Mouse (Mus musculus) forebrain, embryonic 12.5 days (tissue): ENCODE measurements around the gene Zfp654. TPM values are rescaled to one million over a fixed set of nuclear protein-coding genes. Genes with fewer than 3 reads are reported as not detected.
A peak's percentile ranks its signal among the peaks of the same experiment; 100 is the strongest.
"Not testable (repeated sequence)": the region's sequence is repeated elsewhere in the genome, so short reads cannot be mapped to it uniquely, and the experiment has no call there.

Experiments used
- ATAC-seq: fragments of 200-750 bp; cut with Nextera tagmentation; 2 replicates; pipeline ENCODE4 v1.8.0; 2017; ENCODE audit warnings: moderate TSS enrichment; ENCODE audit not compliant: low FRiP score
- H3K27ac ChIP-seq: fragments of 300-500 bp; sonication (generic); 2 replicates; pipeline ENCODE4 v1.5.1; 2016; ENCODE audit warnings: mild to moderate bottlenecking
- H3K27me3 ChIP-seq: fragments of 300-500 bp; sonication (generic); 2 replicates; pipeline ENCODE4 v1.6.1; 2016; ENCODE audit warnings: mild to moderate bottlenecking
- H3K36me3 ChIP-seq: fragments of 300-500 bp; sonication (generic); replicated peaks from 2 replicates; pipeline ENCODE4 v1.6.1; 2016; ENCODE audit warnings: mild to moderate bottlenecking
- H3K4me1 ChIP-seq: fragments of 300-500 bp; sonication (generic); 2 replicates; pipeline ENCODE4 v1.6.1; 2016
- H3K4me2 ChIP-seq: fragments of 300-500 bp; sonication (generic); 2 replicates; pipeline ENCODE4 v1.6.1; 2016; ENCODE audit warnings: mild to moderate bottlenecking, moderate library complexity
- H3K4me3 ChIP-seq: fragments of 300-500 bp; sonication (generic); replicated peaks from 2 replicates; pipeline ENCODE4 v1.5.1; 2016; ENCODE audit warnings: mild to moderate bottlenecking
- H3K9ac ChIP-seq: fragments of 300-500 bp; sonication (generic); 2 replicates; pipeline ENCODE4 v1.6.1; 2016; ENCODE audit warnings: mild to moderate bottlenecking
- H3K9me3 ChIP-seq: fragments of 300-500 bp; sonication (generic); 2 replicates; pipeline ENCODE4 v1.6.1; 2016
- WGBS: fragments of 180-500 bp; shearing (Covaris S2); methylation state at CpG from one replicate; pipeline ENCODE4 v1.1.7; 2016; 5-methylcytosine and 5-hydroxymethylcytosine counted together
- polyA plus RNA-seq: library from polyadenylated mRNA; unstranded; fragments of >200 nt; fragmentation: Nextera tagmentation; extraction: Ambion mirVana; gene quantifications from 2 replicates; pipeline ENCODE4 v1.2.1, GENCODE M21; 2016

The Zfp654 gene
- polyA plus RNA-seq, 1 experiment from 2014 or later, result 9.6 TPM

DNA sequence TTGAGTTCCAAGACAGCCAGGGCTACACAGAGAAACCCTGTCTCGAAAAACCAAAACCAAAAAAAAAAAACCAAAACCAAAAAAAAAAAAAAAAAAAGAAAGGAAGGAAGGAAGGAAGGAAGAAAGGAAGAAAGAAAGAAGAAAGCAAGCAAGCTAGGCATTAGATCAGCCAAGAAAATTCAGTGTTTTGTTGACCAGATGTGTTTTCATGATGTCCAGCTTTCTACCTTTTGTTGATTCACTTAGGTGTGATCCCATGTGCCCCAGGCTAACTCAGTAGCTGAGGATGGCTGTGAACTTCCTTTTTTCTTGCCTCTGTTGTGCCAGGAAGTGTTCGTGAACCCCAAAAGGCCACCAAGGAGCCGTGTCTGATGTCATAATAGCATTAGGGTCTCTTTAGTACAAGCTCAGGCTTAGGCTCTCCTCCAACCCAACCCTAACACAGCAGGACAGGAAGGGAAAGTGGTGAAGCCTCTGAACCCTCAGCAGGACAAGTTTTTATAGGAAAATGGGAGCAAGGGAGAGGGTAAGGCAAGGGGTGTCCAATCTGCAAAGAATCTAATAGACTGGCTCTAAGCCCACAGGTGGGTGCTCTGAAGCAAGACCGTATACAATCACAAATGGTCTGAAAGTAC is 25.3 kb upstream of the Zfp654 start:
- H3K4me2 ChIP-seq, result no peak overlapping the region
- ATAC-seq, result no peak

DNA sequence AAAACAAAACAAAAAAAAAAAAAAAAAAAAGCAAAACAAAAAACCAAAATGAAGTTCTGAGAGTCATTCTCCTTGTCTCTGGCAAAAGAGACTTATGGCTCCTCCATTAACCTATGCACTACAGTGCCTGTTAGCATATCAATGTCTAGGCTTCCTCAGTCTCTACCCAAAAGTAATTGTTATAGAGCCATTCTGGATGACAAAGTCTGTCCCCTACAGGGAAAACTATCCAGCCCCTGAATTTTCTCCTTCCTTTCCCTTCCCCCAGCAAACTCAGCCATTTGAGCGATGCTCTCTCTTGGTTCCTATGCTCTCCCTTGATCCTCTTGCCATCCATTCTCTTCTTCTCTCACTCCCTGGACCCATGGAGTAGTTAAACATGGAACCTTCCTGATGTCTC is 24.4 kb upstream of the Zfp654 start:
- ATAC-seq, result no peak
- Histone ChIP-seq H3K4me2 (no peak overlapping the region), H3K4me1 (peaks cover 2% of the 10 kb centered on the region; the same call in 1 of the 2 replicates), H3K36me3 (no peaks in the 10 kb centered on the region), H3K4me3 (no peak overlapping the region), H3K9me3 (no peaks in the 10 kb centered on the region), H3K27ac (no peak overlapping the region), H3K27me3 (no peaks in the 10 kb centered on the region), H3K9ac (no peak overlapping the region)
- WGBS, result 100% methylated on average over 1 of the region's 1 CpGs

More for the DNA sequence above, 25.3 kb upstream of the Zfp654 start:
- H3K27me3 ChIP-seq, result no peaks in the 10 kb centered on the region
- H3K36me3 ChIP-seq, result no peaks in the 10 kb centered on the region
- H3K9me3 ChIP-seq, result no peaks in the 10 kb centered on the region
- WGBS, result 75% methylated on average over 4 of the region's 4 CpGs
- H3K4me1 ChIP-seq, result peaks cover 2% of the 10 kb centered on the region; the same call in 1 of the 2 replicates
- no peak overlapping the region for H3K9ac ChIP-seq
- H3K4me3 ChIP-seq, result no peak overlapping the region
- H3K27ac ChIP-seq, result no peak overlapping the region

DNA sequence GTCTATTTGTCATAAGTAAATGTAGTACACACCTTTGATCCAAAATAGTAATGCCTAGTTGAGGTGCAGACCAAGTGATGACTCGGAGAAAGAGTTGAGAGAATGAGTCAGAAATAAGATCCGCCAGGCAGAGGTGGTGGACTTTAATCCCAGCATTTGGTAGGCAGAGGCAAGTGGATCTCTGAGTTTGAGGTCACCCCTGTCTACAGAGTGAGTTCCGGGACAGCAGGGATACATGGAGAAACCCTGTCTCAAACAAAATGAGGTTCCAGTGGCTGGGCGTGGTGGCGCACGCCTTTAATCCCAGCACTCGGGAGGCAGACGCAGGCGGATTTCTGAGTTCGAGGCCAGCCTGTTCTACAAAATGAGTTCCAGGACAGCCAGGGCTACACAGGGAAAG is 23.9 kb upstream of the Zfp654 start:
- Histone ChIP-seq H3K36me3 (no peaks in the 10 kb centered on the region), H3K9me3 (no peaks in the 10 kb centered on the region), H3K9ac (no peak overlapping the region), H3K4me3 (no peak overlapping the region), H3K27ac (no peak overlapping the region), H3K4me2 (no peak overlapping the region), H3K27me3 (no peaks in the 10 kb centered on the region), H3K4me1 (peaks cover 2% of the 10 kb centered on the region; the same call in 1 of the 2 replicates)
- ATAC-seq, result no peak
- WGBS, result 94% methylated on average over 10 of the region's 10 CpGs

DNA sequence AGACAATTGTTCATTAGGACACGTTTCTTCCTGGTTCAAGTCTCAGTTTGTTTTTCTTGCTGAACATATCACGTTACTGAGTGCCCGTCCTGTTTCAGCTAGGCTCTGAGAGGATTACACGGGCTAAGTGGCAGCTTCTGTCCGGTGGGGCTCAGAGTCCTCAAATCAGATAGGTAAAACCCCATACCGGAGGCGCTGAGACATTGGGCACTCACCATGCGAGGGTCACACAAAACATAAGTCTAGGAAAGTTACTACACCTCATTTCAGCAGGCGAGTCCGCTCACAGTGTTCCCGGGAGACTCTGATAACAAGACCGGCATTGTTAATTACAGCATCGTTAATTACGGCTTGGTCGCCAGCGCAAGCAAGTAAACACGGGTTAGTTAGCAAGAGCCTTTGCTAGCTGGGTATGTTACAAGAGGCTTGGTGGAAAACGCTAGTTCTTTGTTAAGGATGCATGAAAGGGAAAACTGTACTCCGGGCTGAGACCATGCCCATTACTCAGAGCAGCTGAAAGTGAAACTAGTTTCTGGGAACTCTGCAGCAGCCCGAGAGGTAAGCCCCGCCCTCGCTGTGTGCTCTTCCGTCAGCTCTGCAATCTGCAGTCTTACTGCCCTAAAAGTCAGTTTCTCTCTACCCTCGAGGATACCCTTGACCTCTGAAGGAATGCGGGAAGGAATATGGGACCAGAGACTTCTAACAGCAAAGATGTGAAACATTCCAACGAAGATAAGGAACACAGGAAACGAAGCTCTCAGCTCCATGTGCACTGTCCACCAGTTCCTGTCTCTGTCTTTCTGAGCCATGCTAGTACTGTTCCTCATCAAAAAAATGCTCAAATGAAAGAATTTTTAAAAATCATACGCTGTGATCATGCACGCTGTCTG is 22.2 kb upstream of the Zfp654 start:
- Histone ChIP-seq H3K9ac (peak overlapping the region; percentile 68), H3K4me1 (peaks cover 2% of the 10 kb centered on the region; the same call in 1 of the 2 replicates), H3K27me3 (no peaks in the 10 kb centered on the region), H3K36me3 (no peaks in the 10 kb centered on the region), H3K4me3 (peak overlapping the region; percentile 59), H3K4me2 (peak overlapping the region; percentile 62), H3K27ac (peak overlapping the region; percentile 83), H3K9me3 (no peaks in the 10 kb centered on the region)
- 4% methylated on average over 29 of the region's 29 CpGs for WGBS
- ATAC-seq, result peak; percentile 92

DNA sequence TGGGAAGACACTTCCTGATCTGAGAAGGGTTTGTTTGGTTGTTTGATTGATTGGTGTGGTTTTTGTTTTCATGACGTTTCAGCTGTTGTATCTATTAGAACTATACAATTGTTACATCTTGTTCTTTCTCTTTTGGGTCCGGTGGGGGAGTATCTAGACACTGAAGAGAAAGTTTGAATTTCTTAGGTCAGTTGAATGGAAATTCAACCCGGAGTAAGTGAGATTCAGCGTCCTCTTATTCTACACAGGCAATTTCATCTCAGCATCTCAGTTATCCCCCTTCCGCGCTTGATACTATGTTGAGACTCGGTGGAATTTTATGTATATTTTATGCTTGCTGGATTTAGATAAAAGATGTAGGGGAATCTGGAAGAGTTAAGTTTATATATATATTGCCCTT is 21.4 kb upstream of the Zfp654 start:
- Histone ChIP-seq H3K27ac (no peak overlapping the region), H3K4me2 (peak overlapping the region; percentile 45), H3K4me1 (peaks cover 2% of the 10 kb centered on the region; the same call in 1 of the 2 replicates), H3K27me3 (no peaks in the 10 kb centered on the region), H3K36me3 (no peaks in the 10 kb centered on the region), H3K9me3 (no peaks in the 10 kb centered on the region), H3K4me3 (peak overlapping the region; percentile 27), H3K9ac (no peak overlapping the region)
- WGBS, result 21% methylated on average over 7 of the region's 7 CpGs
- no peak for ATAC-seq

DNA sequence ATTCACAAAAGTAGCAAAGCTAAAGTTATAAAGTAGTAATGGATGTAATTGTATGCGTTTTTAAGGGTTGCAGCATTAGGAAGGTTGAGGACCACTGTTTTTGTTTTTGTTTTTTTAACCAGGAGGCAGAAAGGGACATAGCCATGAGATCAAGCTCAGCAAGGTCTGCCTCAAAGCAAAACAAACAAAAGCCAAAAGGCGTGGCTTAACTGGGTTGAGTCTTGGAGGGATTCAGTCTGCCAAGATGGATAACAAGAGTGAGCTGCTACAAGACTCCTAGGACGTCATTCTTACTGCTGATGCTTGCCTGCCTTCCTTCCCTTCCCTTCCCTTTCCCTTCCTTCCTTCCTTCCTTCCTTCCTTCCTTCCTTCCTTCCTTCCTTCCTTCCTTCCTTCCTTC is 20.8 kb upstream of the Zfp654 start:
- H3K27ac ChIP-seq, result no peak overlapping the region
- H3K9ac ChIP-seq, result no peak overlapping the region
- 22% methylated on average over 3 of the region's 3 CpGs for WGBS
- no peaks in the 10 kb centered on the region for H3K36me3 ChIP-seq
- peaks cover 2% of the 10 kb centered on the region; the same call in 1 of the 2 replicates for H3K4me1 ChIP-seq
- ATAC-seq, result no peak
- no peaks in the 10 kb centered on the region for H3K9me3 ChIP-seq
- H3K4me2 ChIP-seq, result no peak overlapping the region
- H3K27me3 ChIP-seq, result no peaks in the 10 kb centered on the region
- H3K4me3 ChIP-seq, result no peak overlapping the region

DNA sequence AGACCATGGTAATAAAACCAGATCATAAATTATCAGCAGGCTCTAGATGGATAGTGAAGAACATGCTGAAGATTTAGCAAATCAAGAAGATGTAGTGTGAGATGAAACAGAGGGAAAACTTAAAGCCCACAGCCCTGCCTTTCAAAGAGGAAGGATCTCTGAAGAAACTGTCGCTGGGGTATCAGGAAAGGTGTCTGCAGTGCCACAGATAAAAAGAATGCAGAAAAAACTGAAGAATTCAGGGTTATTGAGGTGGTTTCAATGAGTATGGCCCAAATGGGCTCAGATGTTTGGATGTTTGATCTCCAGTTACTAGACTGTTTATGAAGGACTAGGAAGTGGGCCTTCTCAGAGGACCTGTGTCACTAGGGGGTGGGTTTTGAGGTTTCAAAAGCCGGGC is 18.2 kb upstream of the Zfp654 start:
- H3K4me2 ChIP-seq, result no peak overlapping the region
- H3K4me3 ChIP-seq, result no peak overlapping the region
- H3K4me1 ChIP-seq, result peaks cover 2% of the 10 kb centered on the region; the same call in 1 of the 2 replicates
- H3K9me3 ChIP-seq, result no peaks in the 10 kb centered on the region
- no peak for ATAC-seq
- no peaks in the 10 kb centered on the region for H3K36me3 ChIP-seq
- H3K27me3 ChIP-seq, result no peaks in the 10 kb centered on the region
- H3K27ac ChIP-seq, result no peak overlapping the region
- WGBS, result 81% methylated on average over 2 of the region's 2 CpGs
- no peak overlapping the region for H3K9ac ChIP-seq

DNA sequence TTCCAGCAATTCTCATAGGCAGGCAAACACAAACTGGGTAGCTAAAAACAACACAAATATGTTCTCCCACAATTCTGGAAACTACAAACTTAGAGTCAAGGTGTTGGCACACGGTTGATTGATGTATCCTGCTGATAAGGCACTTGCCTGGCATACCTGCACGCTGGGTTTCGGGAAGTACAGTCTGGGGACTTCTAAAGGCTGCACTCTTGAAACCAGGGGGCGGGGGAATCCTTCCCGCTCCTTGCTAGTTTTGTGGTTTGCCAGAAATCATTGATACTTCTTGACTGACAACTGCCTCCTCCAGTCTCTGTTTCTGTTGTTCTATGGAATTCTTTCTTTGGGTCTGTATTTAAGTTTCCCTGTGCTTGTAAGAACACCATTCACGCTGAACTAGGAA is 17.2 kb upstream of the Zfp654 start:
- H3K4me3 ChIP-seq, result no peak overlapping the region
- no peak overlapping the region for H3K9ac ChIP-seq
- peaks cover 2% of the 10 kb centered on the region; the same call in 1 of the 2 replicates for H3K4me1 ChIP-seq
- no peaks in the 10 kb centered on the region for H3K27me3 ChIP-seq
- WGBS, result 69% methylated on average over 6 of the region's 6 CpGs
- no peak overlapping the region for H3K4me2 ChIP-seq
- ATAC-seq, result no peak
- no peak overlapping the region for H3K27ac ChIP-seq
- no peaks in the 10 kb centered on the region for H3K36me3 ChIP-seq
- no peaks in the 10 kb centered on the region for H3K9me3 ChIP-seq

DNA sequence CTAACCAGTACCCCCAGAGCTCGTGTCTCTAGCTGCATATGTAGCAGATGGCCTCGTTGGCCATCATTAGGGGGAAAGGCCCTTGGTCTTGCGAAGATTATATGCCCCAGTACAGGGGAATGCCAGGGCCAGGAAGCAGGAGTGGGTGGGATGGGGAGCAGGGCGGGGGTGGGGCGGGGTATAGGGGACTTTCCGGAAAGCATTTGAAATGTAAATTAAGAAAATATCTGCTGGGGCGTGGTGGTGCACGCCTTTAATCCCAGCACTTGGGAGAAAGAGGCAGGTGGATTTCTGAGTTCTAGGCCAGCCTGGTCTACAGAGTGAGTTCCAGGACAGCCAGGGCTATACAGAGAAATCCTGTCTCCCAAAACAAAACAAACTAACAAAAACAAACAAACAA is 14.4 kb upstream of the Zfp654 start:
- H3K9me3 ChIP-seq, H3K4me2 ChIP-seq, ATAC-seq, H3K4me1 ChIP-seq, H3K9ac ChIP-seq, H3K4me3 ChIP-seq, H3K27me3 ChIP-seq, H3K27ac ChIP-seq, H3K36me3 ChIP-seq: not testable (repeated sequence)
- 92% methylated on average over 8 of the region's 8 CpGs for WGBS

DNA sequence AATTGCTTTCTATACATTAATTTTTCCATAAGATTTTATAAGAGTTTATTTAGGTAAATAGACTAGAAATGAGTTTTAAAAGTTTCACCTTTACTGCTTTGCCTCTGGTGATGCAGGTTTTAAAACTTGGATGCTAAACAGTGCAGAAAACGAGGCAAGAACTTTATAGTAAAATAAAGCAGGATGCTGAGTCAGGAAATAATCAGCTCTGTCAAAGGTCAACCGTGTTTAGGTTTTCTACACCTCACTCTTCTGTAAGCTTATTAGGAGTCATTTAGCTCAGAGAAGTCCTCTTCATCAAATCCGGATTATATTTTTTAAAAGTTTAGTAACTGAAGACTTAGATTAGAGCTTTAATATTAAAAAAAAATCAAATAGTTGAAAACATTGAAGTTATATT is 5.5 kb upstream of the Zfp654 start:
- H3K27me3 ChIP-seq, result no peaks in the 10 kb centered on the region
- peaks cover 17% of the 10 kb centered on the region for H3K4me1 ChIP-seq
- no peak overlapping the region for H3K27ac ChIP-seq
- no peak overlapping the region for H3K4me3 ChIP-seq
- no peak overlapping the region for H3K4me2 ChIP-seq
- WGBS, result 91% methylated on average over 3 of the region's 3 CpGs
- ATAC-seq, result no peak
- H3K9me3 ChIP-seq, result no peaks in the 10 kb centered on the region
- no peak overlapping the region for H3K9ac ChIP-seq
- peaks cover 26% of the 10 kb centered on the region for H3K36me3 ChIP-seq

DNA sequence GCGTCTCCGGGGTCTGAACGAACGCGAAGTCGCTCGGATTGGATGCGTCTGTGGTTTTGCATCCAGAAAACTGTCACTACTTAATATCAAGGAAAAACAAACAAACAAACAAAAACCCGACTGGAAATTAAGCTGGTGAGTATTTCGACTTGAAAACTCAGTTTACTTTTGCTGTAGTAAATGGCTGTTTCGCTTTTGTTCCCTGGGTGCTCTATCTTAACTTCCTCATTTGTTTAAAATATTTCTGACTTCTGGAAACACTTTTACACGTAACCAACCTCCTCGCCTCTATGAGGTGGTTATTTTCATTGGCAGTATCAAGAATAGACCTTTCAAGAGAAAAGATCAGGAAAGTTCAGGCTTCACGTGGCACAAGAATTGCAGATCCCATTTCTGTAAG is 1.4 kb upstream of the Zfp654 start:
- H3K9ac ChIP-seq, result peak overlapping the region; percentile 90
- H3K9me3 ChIP-seq, result no peaks in the 10 kb centered on the region
- peaks cover 22% of the 10 kb centered on the region for H3K4me1 ChIP-seq
- ATAC-seq, result no peak
- peaks cover 26% of the 10 kb centered on the region for H3K36me3 ChIP-seq
- H3K27ac ChIP-seq, result peak overlapping the region; percentile 97
- no peaks in the 10 kb centered on the region for H3K27me3 ChIP-seq
- H3K4me2 ChIP-seq, result peak overlapping the region; percentile 72
- peak overlapping the region; percentile 93 for H3K4me3 ChIP-seq
- 9% methylated on average over 14 of the region's 14 CpGs for WGBS

DNA sequence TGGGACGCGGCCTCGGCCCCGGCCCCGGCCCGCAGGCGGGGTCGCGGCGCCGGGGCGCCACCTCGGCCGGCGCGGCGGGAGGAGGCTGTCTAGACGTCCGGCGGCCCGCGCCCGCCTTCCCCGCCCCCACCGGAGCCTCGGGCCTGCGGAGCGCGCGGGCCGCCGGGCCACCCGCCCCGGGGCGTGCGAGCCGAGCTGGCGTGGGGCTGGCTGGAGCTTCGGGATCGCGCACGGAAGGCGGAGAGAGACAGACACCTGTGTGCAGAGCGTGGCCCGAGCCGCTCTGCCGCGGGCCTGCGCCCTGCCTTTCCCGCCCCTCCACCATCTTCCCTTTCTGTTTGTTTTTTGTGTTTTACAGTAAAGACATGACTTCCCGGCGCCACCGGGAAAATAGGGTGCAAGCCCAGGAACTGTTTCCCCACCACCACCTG is 1.0 kb upstream of the Zfp654 start:
- peak; percentile 37 for ATAC-seq
- peak overlapping the region; percentile 72 for H3K4me2 ChIP-seq
- peak overlapping the region; percentile 93 for H3K4me3 ChIP-seq
- WGBS, result 1% methylated on average over 47 of the region's 53 CpGs
- peak overlapping the region; percentile 90 for H3K9ac ChIP-seq
- peaks cover 25% of the 10 kb centered on the region for H3K36me3 ChIP-seq
- H3K27ac ChIP-seq, result peak overlapping the region; percentile 97
- no peaks in the 10 kb centered on the region for H3K27me3 ChIP-seq
- no peaks in the 10 kb centered on the region for H3K9me3 ChIP-seq
- H3K4me1 ChIP-seq, result peaks cover 22% of the 10 kb centered on the region
